In the genomic region with DNA sequence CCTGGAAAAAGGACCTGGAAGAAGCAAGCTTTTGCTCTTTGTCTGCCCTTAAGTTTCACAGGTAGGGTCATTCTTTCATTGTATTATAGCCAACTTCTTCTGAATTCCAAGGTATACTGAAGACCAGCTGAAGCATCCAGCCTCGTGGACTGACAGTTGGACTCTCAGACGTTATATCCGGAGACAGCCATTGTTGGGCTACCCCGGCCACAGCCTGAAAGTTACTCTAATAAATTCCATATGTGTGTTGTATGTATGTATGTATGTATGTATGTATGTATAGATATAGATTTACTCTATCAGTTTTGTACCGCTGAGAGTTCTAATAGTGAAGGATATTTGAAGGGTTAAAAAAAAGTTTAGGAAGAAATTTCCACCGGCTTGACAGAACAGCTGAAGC, we compare ENCODE assay signal across 8 mouse cellular contexts. TPM values are rescaled to one million over a fixed set of nuclear protein-coding genes. Genes with fewer than 3 reads are reported as not detected.
A peak's percentile ranks its signal among the peaks of the same experiment; 100 is the strongest.
DNase-seq lines count a peak whose midpoint lies in the region; ATAC-seq and TF ChIP-seq lines count a peak whose summit lies in the region.

No protein-coding gene starts in this region.

- H3K36me3 ChIP-seq in heart, embryonic 12.5 days: no peaks in the 10 kb centered on the region
- peaks cover 17% of the 10 kb centered on the region for H3K36me3 ChIP-seq in G1E (replicated peaks)
- H3K36me3 ChIP-seq in hindbrain, embryonic 11.5 days (ENCODE audit: control insufficient read depth, insufficient read depth, low read length): no peaks in the 10 kb centered on the region
- peaks cover 2% of the 10 kb centered on the region; the same call in 1 of the 2 replicates for H3K36me3 ChIP-seq in midbrain, embryonic 11.5 days (ENCODE audit: control insufficient read depth, insufficient read depth, low read length)

- peaks cover 24% of the 10 kb centered on the region for H3K4me1 ChIP-seq in heart, embryonic 12.5 days (replicated peaks)
- peaks cover 20% of the 10 kb centered on the region for H3K4me1 ChIP-seq in G1E (ENCODE audit: insufficient read depth, low read depth, low read length)
- peaks cover 4% of the 10 kb centered on the region; the same call in 1 of the 2 replicates for H3K4me1 ChIP-seq in hindbrain, embryonic 11.5 days (replicated peaks; ENCODE audit: control insufficient read depth, insufficient read depth, low read length)
- peaks cover 17% of the 10 kb centered on the region for H3K4me1 ChIP-seq in midbrain, embryonic 11.5 days (ENCODE audit: control insufficient read depth, insufficient read depth, low read length)

- no peak for TF ChIP-seq CTCF in G1E (IDR thresholded peaks at IDR 0.05; ENCODE audit: low read depth, low read length)

- H3K9me3 ChIP-seq in heart, embryonic 12.5 days (replicated peaks): no peaks in the 10 kb centered on the region
- H3K9me3 ChIP-seq in G1E (replicated peaks): no peaks in the 10 kb centered on the region
- no peaks in the 10 kb centered on the region for H3K9me3 ChIP-seq in hindbrain, embryonic 11.5 days (ENCODE audit: control insufficient read depth, low read length)
- H3K9me3 ChIP-seq in midbrain, embryonic 11.5 days (ENCODE audit: control insufficient read depth, low read length): no peaks in the 10 kb centered on the region

- DNase-seq in heart, adult 9 months (ENCODE audit: low spot score in 2 of 2): no peak
- DNase-seq in G1E (ENCODE audit: low spot score): no peak
- no peak for DNase-seq in hindbrain, embryonic 11.5 days (ENCODE audit: low spot score)
- DNase-seq in midbrain, embryonic 11.5 days (ENCODE audit: low spot score, missing footprints): peak; percentile 85
- DNase-seq in thymus, postnatal 0 days (ENCODE audit: low spot score): no peak
- DNase-seq in layer of hippocampus, postnatal 14 days (ENCODE audit: low spot score in 2 of 2): no peak
- DNase-seq in frontal cortex, postnatal 36 days (ENCODE audit: low spot score in 2 of 2): no peak

- peak overlapping the region; percentile 89 for H3K9ac ChIP-seq in heart, embryonic 12.5 days
- H3K9ac ChIP-seq in hindbrain, embryonic 11.5 days (ENCODE audit: low read depth, low read length): peak overlapping the region; percentile 67
- H3K9ac ChIP-seq in midbrain, embryonic 11.5 days (ENCODE audit: low read length): peak overlapping the region; percentile 54; the same call in 1 of the 2 replicates

- WGBS in heart, embryonic 12.5 days: 7% methylated on average over 6 of the region's 6 CpGs
- 16% methylated on average over 6 of the region's 6 CpGs for WGBS in hindbrain, embryonic 11.5 days
- 16% methylated on average over 6 of the region's 6 CpGs for WGBS in midbrain, embryonic 11.5 days

- H3K27ac ChIP-seq in heart, embryonic 12.5 days (ENCODE audit: poor library complexity, severe bottlenecking): peak overlapping the region; percentile 56; the same call in 1 of the 2 replicates
- H3K27ac ChIP-seq in hindbrain, embryonic 11.5 days (ENCODE audit: low read depth, low read length): 0 out of 2 replicates have a peak overlapping the region, but pooled peaks have one; percentile 39
- no peak overlapping the region for H3K27ac ChIP-seq in midbrain, embryonic 11.5 days (ENCODE audit: low read depth, low read length)

- no peak for ATAC-seq in heart, embryonic 12.5 days (ENCODE audit: insufficient number of reproducible peaks, low FRiP score)
- ATAC-seq in G1E (ENCODE audit: extremely low read depth, insufficient number of reproducible peaks, low FRiP score, poor library complexity, severe bottlenecking): no peak
- peak; percentile 0; the same call in 1 of the 2 replicates for ATAC-seq in hindbrain, embryonic 11.5 days (ENCODE audit: low FRiP score)
- no peak for ATAC-seq in midbrain, embryonic 11.5 days (ENCODE audit: low FRiP score)

- H3K27me3 ChIP-seq in heart, embryonic 12.5 days (replicated peaks): no peaks in the 10 kb centered on the region
- peaks cover 14% of the 10 kb centered on the region for H3K27me3 ChIP-seq in G1E (ENCODE audit: insufficient read depth, low read length)
- no peaks in the 10 kb centered on the region for H3K27me3 ChIP-seq in hindbrain, embryonic 11.5 days (ENCODE audit: control insufficient read depth, insufficient read depth, low read length)
- H3K27me3 ChIP-seq in midbrain, embryonic 11.5 days (ENCODE audit: control insufficient read depth, insufficient read depth, low read length): no peaks in the 10 kb centered on the region

- peak overlapping the region; percentile 73 for H3K4me3 ChIP-seq in heart, embryonic 12.5 days
- H3K4me3 ChIP-seq in G1E (ENCODE audit: low read depth, low read length): peak overlapping the region; percentile 84; the same call in 1 of the 2 replicates
- peak overlapping the region; percentile 61 for H3K4me3 ChIP-seq in hindbrain, embryonic 11.5 days (ENCODE audit: low read depth, low read length)
- peak overlapping the region; percentile 65 for H3K4me3 ChIP-seq in midbrain, embryonic 11.5 days (ENCODE audit: low read depth, low read length)

- peak overlapping the region; percentile 96 for H3K4me2 ChIP-seq in heart, embryonic 12.5 days
- H3K4me2 ChIP-seq in hindbrain, embryonic 11.5 days (replicated peaks; ENCODE audit: low read depth, low read length): peak overlapping the region; percentile 72
- peak overlapping the region; percentile 86 for H3K4me2 ChIP-seq in midbrain, embryonic 11.5 days

RNA-seq across cellular contexts. Expression of a gene that starts 0.6 kb away (rescaled TPM):
- polyA plus RNA-seq in heart, embryonic 12.5 days (2016; fragmentation: Nextera tagmentation; extraction: Ambion mirVana): 11.6 and 12.0 TPM in 2 replicates
- 2.7 and 51.2 TPM in 2 replicates for total RNA-seq in G1E (2014; fragmentation: Nextera tagmentation)
- total RNA-seq in G1E (2017): 9.6 and 11.8 TPM in 2 replicates
- 3.0 and 5.4 TPM in 2 replicates for polyA plus RNA-seq in G1E (2012)
- 17.0 and 20.1 TPM in 2 replicates for polyA plus RNA-seq in hindbrain, embryonic 11.5 days (2014; fragmentation: Nextera tagmentation; extraction: Ambion mirVana)
- polyA plus RNA-seq in midbrain, embryonic 11.5 days (2014; fragmentation: Nextera tagmentation; extraction: Ambion mirVana): 17.7 and 21.2 TPM in 2 replicates
- polyA plus RNA-seq in thymus, postnatal 0 days (2015; fragmentation: Nextera tagmentation; extraction: Ambion mirVana): 13.2 and 13.3 TPM in 2 replicates
- total RNA-seq in layer of hippocampus, postnatal 14 days (2021): 10 to 100 TPM; 10.6 to 16.5 TPM
